11 mouse cellular contexts compared by ENCODE assay signal in genomic region chr14:93713250-93713935, GRCm38 (mm10).
DNase-seq lines count a peak whose midpoint lies in the region; ATAC-seq and TF ChIP-seq lines count a peak whose summit lies in the region.
"Had no signal": no experiment of that assay in that cellular context is flagged by ENCODE, and none has a peak within 500 bp of the region (broad histone marks: within the 10 kb centered on the region; RNA-seq: fewer than 3 reads in every experiment).

No protein-coding gene starts in this region.

- no peak overlapping the region for H3K4me3 ChIP-seq in hindbrain, embryonic 14.5 days (replicated peaks; ENCODE audit: low read length)
- H3K4me3 ChIP-seq in hindbrain, embryonic 12.5 days, result no peak overlapping the region
- H3K4me3 ChIP-seq in layer of hippocampus, adult 2 months, result peak overlapping the region; percentile 24; the same call in 1 of the 2 replicates
- H3K4me3 ChIP-seq in myocyte, result no peak overlapping the region

- H3K4me1 ChIP-seq in hindbrain, embryonic 14.5 days (replicated peaks; ENCODE audit: control insufficient read depth, insufficient read depth, low read length), result no peaks in the 10 kb centered on the region
- H3K4me1 ChIP-seq in hindbrain, embryonic 12.5 days, result no peaks in the 10 kb centered on the region

- no peaks in the 10 kb centered on the region for H3K27me3 ChIP-seq in hindbrain, embryonic 14.5 days (ENCODE audit: control insufficient read depth, insufficient read depth, low read length)
- no peaks in the 10 kb centered on the region for H3K27me3 ChIP-seq in hindbrain, embryonic 12.5 days
- H3K27me3 ChIP-seq in myocyte (ENCODE audit: control insufficient read depth, insufficient read depth, insufficient read length), result no peaks in the 10 kb centered on the region
- H3K27me3 ChIP-seq: CH12.LX had no signal

- H3K4me2 ChIP-seq in hindbrain, embryonic 14.5 days (replicated peaks), result no peak overlapping the region
- H3K4me2 ChIP-seq in hindbrain, embryonic 12.5 days (replicated peaks), result no peak overlapping the region
- H3K4me2 ChIP-seq in myocyte (ENCODE audit: low read depth), result peak overlapping the region; percentile 24

- no peaks in the 10 kb centered on the region for H3K9me3 ChIP-seq in hindbrain, embryonic 14.5 days (ENCODE audit: control insufficient read depth, low read length)
- H3K9me3 ChIP-seq in hindbrain, embryonic 12.5 days (replicated peaks), result no peaks in the 10 kb centered on the region

- TF ChIP-seq CTCF in layer of hippocampus, adult 2 months (conservative IDR thresholded peaks at IDR 0.05), result peak; percentile 25; the same call in 1 of the 2 replicates

- ATAC-seq in hindbrain, embryonic 14.5 days (ENCODE audit: low FRiP score), result no peak
- no peak for ATAC-seq in hindbrain, embryonic 12.5 days (ENCODE audit: low FRiP score)

- 0 out of 2 replicates have a peak overlapping the region, but pooled peaks have one; percentile 47 for H3K27ac ChIP-seq in hindbrain, embryonic 14.5 days
- no peak overlapping the region for H3K27ac ChIP-seq in hindbrain, embryonic 12.5 days
- H3K27ac ChIP-seq in layer of hippocampus, adult 2 months, result peak overlapping the region; percentile 92

- H3K9ac ChIP-seq in hindbrain, embryonic 14.5 days, result no peak overlapping the region
- H3K9ac ChIP-seq in hindbrain, embryonic 12.5 days, result no peak overlapping the region

- no peak for DNase-seq in hindbrain, embryonic 14.5 days (ENCODE audit: low spot score)
- peak; percentile 68 to 76 for DNase-seq in cerebellum, adult 18-20 months
- DNase-seq in layer of hippocampus, adult 2 months (ENCODE audit: low spot score in 2 of 2), result peak; percentile 29 to 57
- DNase-seq in testis, postnatal 14 days (ENCODE audit: low spot score), result no peak
- no peak for DNase-seq in urinary bladder, postnatal 4 days (ENCODE audit: low spot score in 2 of 2)
- no peak for DNase-seq in testis, postnatal 10 days (ENCODE audit: low spot score)
- DNase-seq: adrenal gland, postnatal 36 days; lung, adult 2 months had no signal

- 67% methylated on average over 12 of the region's 12 CpGs for WGBS in hindbrain, embryonic 14.5 days
- WGBS in hindbrain, embryonic 12.5 days, result 79% methylated on average over 12 of the region's 12 CpGs

- H3ac ChIP-seq in myocyte (ENCODE audit: control insufficient read depth, insufficient read length), result no peak overlapping the region

- H3K79me2 ChIP-seq in myocyte (ENCODE audit: control insufficient read depth, insufficient read depth), result no peaks in the 10 kb centered on the region

- H3K36me3 ChIP-seq in hindbrain, embryonic 14.5 days (replicated peaks; ENCODE audit: control insufficient read depth, insufficient read depth), result no peaks in the 10 kb centered on the region
- H3K36me3 ChIP-seq in hindbrain, embryonic 12.5 days, result no peaks in the 10 kb centered on the region
- no peaks in the 10 kb centered on the region for H3K36me3 ChIP-seq in myocyte (ENCODE audit: control insufficient read depth, insufficient read depth)

- TF ChIP-seq POLR2A in myocyte (IDR thresholded peaks at IDR 0.05; ENCODE audit: insufficient read length, low read depth), result no peak

TF ChIP-seq in myocyte, 11 proteins besides CTCF, POLR2A, EP300 and RAD21:
- TF ChIP-seq USF1 (IDR thresholded peaks at IDR 0.05; ENCODE audit: low read depth) (no peak), SRF (IDR thresholded peaks at IDR 0.05; ENCODE audit: control insufficient read depth, insufficient read length, low read depth) (no peak), REST (IDR thresholded peaks at IDR 0.05; ENCODE audit: insufficient read depth, insufficient read length) (no peak), TCF3 (IDR thresholded peaks at IDR 0.05; ENCODE audit: insufficient read length, low read depth) (no peak)

Comparison
In these comparisons a context has a peak if more than half of its experiments do, and no peak if none do; other contexts are left out.
1. DNase-seq: peak in cerebellum, adult 18-20 months (2 of 2) and layer of hippocampus, adult 2 months (2 of 2); none in hindbrain, embryonic 14.5 days (single experiment), testis, postnatal 14 days (single experiment), urinary bladder, postnatal 4 days (0 of 2) and testis, postnatal 10 days (single experiment).